Mouse (Mus musculus) layer of hippocampus, postnatal 14 days (tissue): Measurements from ENCODE around the gene Zbtb48. TPM values are rescaled to one million over a fixed set of nuclear protein-coding genes. Genes with fewer than 3 reads are reported as not detected.
A peak's percentile ranks its signal among the peaks of the same experiment; 100 is the strongest.

Source experiments
- DNase-seq, 2 experiments: peaks; one replicate each; pipeline ENCODE4 v3.0.0; 2021 to 2022; ENCODE audit warnings: low spot score in 2 of 2, mixed read lengths in 1 of 2
- total RNA-seq, 2 experiments: library from RNA; stranded (reverse); gene quantifications; 2 replicates each; pipeline ENCODE4 v1.2.3; 2021

Zbtb48 gene
- total RNA-seq, 2 experiments from 2014 or later: 12.2 to 14.4 TPM

DNA sequence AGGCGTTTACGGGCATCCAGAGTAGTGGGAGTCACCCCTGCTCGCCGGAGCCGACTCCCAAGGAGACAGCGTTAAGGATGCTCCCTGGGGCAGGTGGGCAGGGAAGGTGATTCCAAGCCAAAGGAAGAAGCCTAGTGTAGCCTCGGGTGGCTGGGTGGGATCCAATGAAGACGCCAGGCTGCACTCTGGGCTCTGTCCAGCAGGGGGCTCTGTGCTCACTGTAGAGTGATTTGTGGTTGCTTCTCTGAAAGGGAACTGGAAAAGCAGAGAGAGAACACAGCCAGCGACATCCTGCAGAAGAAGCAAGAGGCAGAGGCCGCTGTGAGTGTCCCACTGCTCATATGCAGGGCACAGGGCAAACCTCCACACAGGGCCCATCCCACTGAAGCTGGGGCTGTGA, 49.7 kb downstream of the Zbtb48 start:
- peak; percentile 89 to 90 for DNase-seq

DNA sequence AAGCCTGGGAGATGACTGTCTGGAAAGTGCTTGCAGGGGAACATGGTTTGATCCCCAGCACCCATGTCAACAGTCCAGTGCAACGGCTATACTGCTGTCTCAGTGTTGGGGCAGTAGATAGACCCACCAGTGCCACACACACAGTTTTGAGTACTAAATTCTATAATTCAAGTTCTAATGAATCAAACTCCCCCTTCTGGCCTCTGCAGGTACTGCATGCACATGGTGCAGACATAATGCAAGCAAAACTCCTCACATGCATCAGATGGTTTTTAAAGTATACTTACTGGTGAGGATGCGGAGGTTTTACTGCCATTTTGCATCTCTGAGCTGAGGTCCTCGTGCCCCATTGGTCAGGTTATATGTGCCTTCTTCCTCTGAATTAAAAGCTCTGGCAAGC, 52.0 kb downstream of the Zbtb48 start:
- DNase-seq: peak in 1 of 2 experiments; percentile 48

DNA sequence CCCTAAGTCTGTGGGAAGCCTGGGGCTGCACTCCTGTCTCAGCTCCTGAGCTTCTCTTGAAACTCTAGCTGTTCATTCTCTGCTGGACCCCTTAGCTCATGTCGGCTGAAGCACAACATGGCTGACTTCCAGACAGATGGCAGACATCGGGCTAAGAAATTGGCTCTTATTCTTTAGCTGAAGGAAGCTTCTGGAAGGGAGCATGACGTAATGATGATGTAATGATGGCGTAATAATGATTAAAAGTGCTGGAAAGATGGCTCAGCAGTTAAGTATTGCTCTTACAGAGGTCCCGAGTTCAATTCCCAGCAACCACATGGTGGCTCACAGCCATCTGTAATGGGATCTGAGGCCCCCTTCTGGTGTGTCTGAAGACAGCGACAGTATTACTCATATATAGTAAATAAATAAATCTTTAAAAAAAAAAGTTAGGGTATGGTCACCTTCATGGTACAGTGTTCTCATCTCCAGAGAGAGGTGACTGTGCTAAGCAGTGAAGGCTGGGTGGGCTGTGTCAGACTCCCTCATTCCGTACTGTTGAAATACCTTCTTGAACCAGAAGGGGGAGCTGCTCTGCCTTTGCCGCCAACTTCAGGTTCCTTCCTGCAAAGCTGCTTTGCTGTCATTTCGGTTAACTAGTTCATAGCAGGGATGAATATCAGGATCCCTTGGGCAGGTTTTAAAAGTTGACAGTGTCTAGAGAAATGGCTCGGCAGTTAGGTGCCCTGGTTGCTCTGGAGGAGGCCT, 55.1 kb downstream of the Zbtb48 start:
- no peak for DNase-seq

Other genes starting within 250 kb of the Zbtb48 start
- gene Camta1, start 165.8 kb downstream of the Zbtb48 start, total RNA-seq: 100 to 1,000 TPM; 230 to 235 TPM
- 10 to 100 TPM; 66.9 to 70.5 TPM for gene Dnajc11, start 94.0 kb downstream of the Zbtb48 start, total RNA-seq
- 10 to 100 TPM; 18.9 to 22.0 TPM for gene Thap3, start 38.7 kb downstream of the Zbtb48 start, total RNA-seq
- gene Phf13, start 31.4 kb downstream of the Zbtb48 start, total RNA-seq: 10 to 100 TPM; 11.8 to 13.3 TPM
- gene Klhl21, start 18.9 kb downstream of the Zbtb48 start, total RNA-seq: 10 to 100 TPM; 16.4 to 18.6 TPM
- under 1 TPM; 0.38 to 0.92 TPM for gene Tas1r1, start 10.9 kb upstream of the Zbtb48 start, total RNA-seq
- 10 to 100 TPM; 23.4 TPM for gene Nol9, start 11.7 kb upstream of the Zbtb48 start, total RNA-seq
- gene Plekhg5, start 44.8 kb upstream of the Zbtb48 start, total RNA-seq: 100 to 1,000 TPM; 106 to 115 TPM
- 10 to 100 TPM; 17.7 to 25.6 TPM for gene Tnfrsf25, start 88.3 kb upstream of the Zbtb48 start, total RNA-seq
- under 1 TPM; 0.57 to 0.94 TPM for gene Espn, start 124.7 kb upstream of the Zbtb48 start, total RNA-seq
- not detected for gene Hes2, start 131.2 kb upstream of the Zbtb48 start, total RNA-seq
- gene Acot7, start 150.5 kb upstream of the Zbtb48 start, total RNA-seq: 100 to 1,000 TPM; 352 to 388 TPM
- gene Gpr153, start 246.6 kb upstream of the Zbtb48 start, total RNA-seq: 10 to 100 TPM in 1 of 2 experiments, 1 to 10 TPM in 1; 8.9 to 14.4 TPM